ENCODE assay signal across 27 mouse cellular contexts in genomic region chr5:143517005-143517404, GRCm38 (mm10). TPM values are rescaled to one million over a fixed set of nuclear protein-coding genes. Genes with fewer than 3 reads are reported as not detected.
DNase-seq lines count a peak whose midpoint lies in the region; ATAC-seq lines count a peak whose summit lies in the region.
"Had no signal": no experiment of that assay in that cellular context is flagged by ENCODE, and none has a peak within 500 bp of the region (broad histone marks: within the 10 kb centered on the region; RNA-seq: fewer than 3 reads in every experiment).

No protein-coding gene starts in this region.

- DNase-seq in heart, postnatal 36 days = no peak
- DNase-seq in spleen, adult 18-20 months = no peak
- DNase-seq: adrenal gland, postnatal 25 days; B cell, adult 2 months; cerebellum, adult 11-12 months; cerebellum, adult 9-11 months; gastrocnemius, postnatal 36 days; heart, postnatal 14 days; kidney, adult 9 months; kidney, postnatal 10 days; layer of hippocampus, postnatal 36 days; left cerebral cortex, postnatal 4 days; liver; retina, postnatal 1 day; right cerebral cortex, postnatal 14 days; thymus, postnatal 4 days had no signal

- intact Hi-C loops in heart, postnatal 36 days (cut with DNase I) = no loop called here

- WGBS in heart, embryonic 15.5 days = 85% methylated on average over 11 of the region's 11 CpGs
- WGBS in stomach, embryonic 15.5 days = 75% methylated on average over 11 of the region's 11 CpGs

- peaks cover 32% of the 10 kb centered on the region for H3K36me3 ChIP-seq in heart, embryonic 15.5 days
- H3K36me3 ChIP-seq in megakaryocyte, embryonic 14.5 days (replicated peaks; ENCODE audit: low read length) = peaks cover 80% of the 10 kb centered on the region
- H3K36me3 ChIP-seq in stomach, embryonic 15.5 days = peaks cover 29% of the 10 kb centered on the region

- H3K27me3 ChIP-seq in heart, embryonic 15.5 days = no peaks in the 10 kb centered on the region
- H3K27me3 ChIP-seq in megakaryocyte, embryonic 14.5 days (replicated peaks) = no peaks in the 10 kb centered on the region
- no peaks in the 10 kb centered on the region for H3K27me3 ChIP-seq in stomach, embryonic 15.5 days (replicated peaks)
- H3K27me3 ChIP-seq: hindbrain, embryonic 12.5 days; lung, embryonic 15.5 days; midbrain, embryonic 13.5 days; neural tube, embryonic 15.5 days had no signal

- peaks cover 56% of the 10 kb centered on the region for H3K4me1 ChIP-seq in heart, embryonic 15.5 days (replicated peaks)
- peaks cover 98% of the 10 kb centered on the region for H3K4me1 ChIP-seq in megakaryocyte, embryonic 14.5 days
- peaks cover 38% of the 10 kb centered on the region for H3K4me1 ChIP-seq in stomach, embryonic 15.5 days
- H3K4me1 ChIP-seq: hindbrain, embryonic 12.5 days; midbrain, embryonic 13.5 days had no signal

- no peak overlapping the region for H3K4me2 ChIP-seq in heart, embryonic 15.5 days
- H3K4me2 ChIP-seq in stomach, embryonic 15.5 days = no peak overlapping the region
- H3K4me2 ChIP-seq: hindbrain, embryonic 12.5 days; lung, embryonic 15.5 days; midbrain, embryonic 13.5 days; neural tube, embryonic 15.5 days had no signal

- H3K9me3 ChIP-seq in heart, embryonic 15.5 days (replicated peaks) = no peaks in the 10 kb centered on the region
- no peaks in the 10 kb centered on the region for H3K9me3 ChIP-seq in megakaryocyte, embryonic 14.5 days
- no peaks in the 10 kb centered on the region for H3K9me3 ChIP-seq in stomach, embryonic 15.5 days
- H3K9me3 ChIP-seq: heart, embryonic 10.5 days; hindbrain, embryonic 12.5 days; lung, embryonic 15.5 days; midbrain, embryonic 13.5 days; neural tube, embryonic 15.5 days had no signal

- H3K9ac ChIP-seq in heart, embryonic 15.5 days = no peak overlapping the region
- no peak overlapping the region for H3K9ac ChIP-seq in stomach, embryonic 15.5 days
- H3K9ac ChIP-seq: hindbrain, embryonic 12.5 days; lung, embryonic 15.5 days; midbrain, embryonic 13.5 days; neural tube, embryonic 15.5 days had no signal

- H3K4me3 ChIP-seq in heart, embryonic 15.5 days = no peak overlapping the region
- peak overlapping the region; percentile 56 for H3K4me3 ChIP-seq in megakaryocyte, embryonic 14.5 days (replicated peaks)
- H3K4me3 ChIP-seq in stomach, embryonic 15.5 days (replicated peaks) = no peak overlapping the region
- H3K4me3 ChIP-seq: heart, embryonic 10.5 days; hindbrain, embryonic 12.5 days; lung, embryonic 15.5 days; midbrain, embryonic 13.5 days; neural tube, embryonic 15.5 days had no signal

- 0 out of 2 replicates have a peak overlapping the region, but pooled peaks have one; percentile 1 for H3K27ac ChIP-seq in heart, embryonic 15.5 days
- 0 out of 2 replicates have a peak overlapping the region, but pooled peaks have one; percentile 71 for H3K27ac ChIP-seq in stomach, embryonic 15.5 days
- H3K27ac ChIP-seq: heart, embryonic 10.5 days; hindbrain, embryonic 12.5 days; lung, embryonic 15.5 days; midbrain, embryonic 13.5 days; neural tube, embryonic 15.5 days had no signal

- ATAC-seq in heart, embryonic 15.5 days (replicated peaks; ENCODE audit: insufficient number of reproducible peaks, insufficient read depth, low FRiP score, low read depth) = no peak
- no peak for ATAC-seq in megakaryocyte, adult 5-6 weeks (ENCODE audit: poor library complexity, severe bottlenecking)
- no peak for ATAC-seq in stomach, embryonic 15.5 days (ENCODE audit: insufficient read depth, low FRiP score, low read depth)
- ATAC-seq: forebrain, embryonic 14.5 days; intestine, postnatal 0 days; midbrain, embryonic 13.5 days had no signal

RNA-seq across cellular contexts. Expression of gene Rac1, which starts 10.8 kb away (rescaled TPM):
- polyA plus RNA-seq in heart, embryonic 15.5 days (2015; fragmentation: Nextera tagmentation; extraction: Ambion mirVana) = 322 and 367 TPM in 2 replicates
- 100 to 1,000 TPM; 239 to 240 TPM for total RNA-seq in heart, postnatal 36 days (2021)
- 176 and 178 TPM in 2 replicates for polyA plus RNA-seq in megakaryocyte, embryonic 14.5 days (2012; ENCODE audit: insufficient read depth, low replicate concordance)
- total RNA-seq in megakaryocyte, adult 5-6 weeks (2015) = 1,230 and 1,275 TPM in 2 replicates
- 215 and 239 TPM in 2 replicates for total RNA-seq in megakaryocyte, adult 5-6 weeks (2017)
- polyA plus RNA-seq in stomach, embryonic 15.5 days (2015; fragmentation: Nextera tagmentation; extraction: Ambion mirVana) = 425 and 464 TPM in 2 replicates

RNA-seq across cellular contexts. Expression of gene Daglb, which starts 52.6 kb away (rescaled TPM):
- 7.9 and 9.3 TPM in 2 replicates for polyA plus RNA-seq in heart, embryonic 15.5 days (2015; fragmentation: Nextera tagmentation; extraction: Ambion mirVana)
- 1 to 10 TPM; 8.2 to 9.0 TPM for total RNA-seq in heart, postnatal 36 days (2021)
- 5.3 and 8.6 TPM in 2 replicates for polyA plus RNA-seq in megakaryocyte, embryonic 14.5 days (2012; ENCODE audit: insufficient read depth, low replicate concordance)
- total RNA-seq in megakaryocyte, adult 5-6 weeks (2015) = 16.0 and 16.1 TPM in 2 replicates
- 27.0 and 36.3 TPM in 2 replicates for total RNA-seq in megakaryocyte, adult 5-6 weeks (2017)
- polyA plus RNA-seq in stomach, embryonic 15.5 days (2015; fragmentation: Nextera tagmentation; extraction: Ambion mirVana) = 10.4 and 11.3 TPM in 2 replicates
